Mouse (Mus musculus): ENCODE results near the gene Tex52.

- TF ChIP-seq EP300 (IDR thresholded peaks at IDR 0.05; ENCODE audit: low read depth) (no peak), CTCF (IDR thresholded peaks at IDR 0.05; ENCODE audit: low read depth) (no peak)
Observed at GRCm38 (mm10) chr6:128416169-128416568, 40.9 kb downstream of the Tex52 start.

Measured in liver, embryonic 14.5 days (tissue).